Mouse (Mus musculus): ENCODE data around the gene Ipo7. TPM values are rescaled to one million over a fixed set of nuclear protein-coding genes. Genes with fewer than 3 reads are reported as not detected.

Gene Ipo7
- polyA plus RNA-seq, 1 experiment from 2014 or later = 23.2 TPM

Other genes with a start within 250 kb of the Ipo7 start
- 0.85 and 0.88 TPM in 2 replicates for gene Nrip3, start 236.2 kb upstream of the Ipo7 start, polyA plus RNA-seq (2014; fragmentation: Nextera tagmentation; extraction: Ambion mirVana)
- 3.2 and 4.3 TPM in 2 replicates for gene Scube2, start 152.6 kb upstream of the Ipo7 start, polyA plus RNA-seq (2014; fragmentation: Nextera tagmentation; extraction: Ambion mirVana)
- gene Dennd5a, start 57.8 kb upstream of the Ipo7 start, polyA plus RNA-seq (2014; fragmentation: Nextera tagmentation; extraction: Ambion mirVana) = 52.5 and 57.3 TPM in 2 replicates
- gene Tmem41b, start 31.3 kb upstream of the Ipo7 start, polyA plus RNA-seq (2014; fragmentation: Nextera tagmentation; extraction: Ambion mirVana) = 78.4 and 84.8 TPM in 2 replicates
- gene Zfp143, start 42.9 kb downstream of the Ipo7 start, polyA plus RNA-seq (2014; fragmentation: Nextera tagmentation; extraction: Ambion mirVana) = 26.2 and 31.8 TPM in 2 replicates
- gene Wee1, start 103.8 kb downstream of the Ipo7 start, polyA plus RNA-seq (2014; fragmentation: Nextera tagmentation; extraction: Ambion mirVana) = 25.7 and 26.6 TPM in 2 replicates
- 15.6 and 16.3 TPM in 2 replicates for gene Swap70, start 203.4 kb downstream of the Ipo7 start, polyA plus RNA-seq (2014; fragmentation: Nextera tagmentation; extraction: Ambion mirVana)

Data from hindbrain, embryonic 11.5 days (tissue).